Mouse (Mus musculus) forebrain, embryonic 13.5 days (tissue): ENCODE results near the gene Tysnd1. TPM values are rescaled to one million over a fixed set of nuclear protein-coding genes. Genes with fewer than 3 reads are reported as not detected.
A peak's percentile ranks its signal among the peaks of the same experiment; 100 is the strongest.

Experiments used
- ATAC-seq: fragments of 200-750 bp; cut with Nextera tagmentation; 2 replicates; pipeline ENCODE4 v1.8.0; 2017
- H3K27ac ChIP-seq: fragments of 300-500 bp; sonication (generic); 2 replicates; pipeline ENCODE4 v1.5.1; 2015; ENCODE audit warnings: inconsistent platforms, mild to moderate bottlenecking, moderate library complexity
- H3K27me3 ChIP-seq: fragments of 300-500 bp; sonication (generic); 2 replicates; pipeline ENCODE4 v1.6.1; 2015; ENCODE audit warnings: mild to moderate bottlenecking, inconsistent platforms
- H3K36me3 ChIP-seq: fragments of 300-500 bp; sonication (generic); 2 replicates; pipeline ENCODE4 v1.6.1; 2015; ENCODE audit warnings: mild to moderate bottlenecking, inconsistent platforms; ENCODE audit not compliant: poor library complexity, severe bottlenecking
- H3K4me1 ChIP-seq: fragments of 300-500 bp; sonication (generic); 2 replicates; pipeline ENCODE4 v1.6.1; 2015; ENCODE audit warnings: inconsistent platforms
- H3K4me2 ChIP-seq: fragments of 300-500 bp; sonication (generic); 2 replicates; pipeline ENCODE4 v1.6.1; 2015; ENCODE audit warnings: inconsistent platforms, mild to moderate bottlenecking, moderate library complexity
- H3K4me3 ChIP-seq: fragments of 300-500 bp; sonication (generic); 2 replicates; pipeline ENCODE4 v1.5.1; 2015; ENCODE audit warnings: mild to moderate bottlenecking, inconsistent platforms
- H3K9ac ChIP-seq: fragments of 300-500 bp; sonication (generic); 2 replicates; pipeline ENCODE4 v1.6.1; 2015; ENCODE audit warnings: mild to moderate bottlenecking, inconsistent platforms
- H3K9me3 ChIP-seq: fragments of 300-500 bp; sonication (generic); replicated peaks from 2 replicates; pipeline ENCODE4 v1.6.1; 2016; ENCODE audit warnings: inconsistent platforms
- WGBS: fragments of 180-500 bp; shearing (Covaris S2); methylation state at CpG from one replicate; pipeline ENCODE4 v1.1.7; 2015; 5-methylcytosine and 5-hydroxymethylcytosine counted together
- polyA plus RNA-seq: library from polyadenylated mRNA; unstranded; fragments of >200 nt; fragmentation: Nextera tagmentation; extraction: Ambion mirVana; gene quantifications from 2 replicates; pipeline ENCODE4 v1.2.1, GENCODE M21; 2015

Gene Tysnd1
- polyA plus RNA-seq, 1 experiment from 2014 or later = 18.4 TPM

DNA sequence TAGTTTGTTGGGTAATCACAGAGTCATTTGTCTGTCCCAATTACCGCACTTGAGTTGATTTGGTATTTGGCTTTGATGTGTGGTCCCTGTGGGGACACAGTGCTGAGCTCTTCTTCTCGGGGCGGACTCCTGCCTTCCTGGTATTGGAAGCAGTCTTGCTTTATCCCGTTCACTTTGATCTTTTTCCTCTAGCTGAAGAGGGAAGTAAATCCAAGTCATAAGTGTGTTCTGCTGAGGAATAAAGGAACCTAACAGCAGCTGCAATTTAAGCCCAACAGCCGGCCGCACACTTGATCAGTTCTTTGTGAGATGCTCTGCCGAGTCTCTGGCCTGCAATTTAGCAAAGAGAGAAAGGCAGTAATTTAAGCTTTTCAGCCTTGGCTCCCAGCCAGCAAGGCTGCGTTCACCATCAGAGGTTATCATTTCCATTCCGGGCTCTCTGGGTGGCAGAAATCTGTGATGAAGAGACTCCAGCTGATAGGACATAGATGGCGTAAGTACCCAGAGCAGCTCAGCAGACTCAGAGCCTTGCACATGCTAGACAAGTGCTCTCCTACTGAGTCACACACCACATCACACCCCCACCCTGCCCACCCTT lies 32.8 kb upstream of the Tysnd1 start:
- Histone ChIP-seq H3K4me3 (no peak overlapping the region), H3K36me3 (peaks cover 80% of the 10 kb centered on the region), H3K27ac (peak overlapping the region; percentile 86), H3K9me3 (no peaks in the 10 kb centered on the region), H3K27me3 (no peaks in the 10 kb centered on the region), H3K4me1 (peaks cover 15% of the 10 kb centered on the region), H3K9ac (peak overlapping the region; percentile 27; the same call in 1 of the 2 replicates), H3K4me2 (no peak overlapping the region)
- ATAC-seq = peak; percentile 88
- WGBS = 43% methylated on average over 10 of the region's 10 CpGs

DNA sequence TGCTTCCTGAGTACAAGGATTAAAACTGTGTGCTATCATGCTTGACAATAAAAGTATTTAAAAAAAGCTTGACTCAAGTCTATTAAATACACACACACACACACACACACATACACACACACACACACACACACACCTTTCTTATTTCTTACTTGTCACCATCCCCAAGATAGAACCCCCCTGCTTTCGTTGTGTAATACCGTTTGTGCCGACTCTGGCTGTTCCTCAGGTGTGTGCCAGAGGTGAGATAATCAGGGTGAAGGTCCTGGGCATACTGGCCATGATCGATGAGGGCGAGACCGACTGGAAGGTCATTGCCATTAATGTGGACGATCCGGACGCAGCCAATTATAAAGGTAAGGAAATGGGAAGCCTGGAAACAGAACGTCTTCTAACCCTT lies 30.2 kb upstream of the Tysnd1 start:
- 97% methylated on average over 10 of the region's 10 CpGs for WGBS
- H3K9me3 ChIP-seq = no peaks in the 10 kb centered on the region
- H3K27ac ChIP-seq = no peak overlapping the region
- H3K9ac ChIP-seq = no peak overlapping the region
- H3K27me3 ChIP-seq = no peaks in the 10 kb centered on the region
- H3K4me1 ChIP-seq = peaks cover 15% of the 10 kb centered on the region
- no peak for ATAC-seq
- H3K4me3 ChIP-seq = no peak overlapping the region
- peaks cover 91% of the 10 kb centered on the region for H3K36me3 ChIP-seq
- H3K4me2 ChIP-seq = no peak overlapping the region

DNA sequence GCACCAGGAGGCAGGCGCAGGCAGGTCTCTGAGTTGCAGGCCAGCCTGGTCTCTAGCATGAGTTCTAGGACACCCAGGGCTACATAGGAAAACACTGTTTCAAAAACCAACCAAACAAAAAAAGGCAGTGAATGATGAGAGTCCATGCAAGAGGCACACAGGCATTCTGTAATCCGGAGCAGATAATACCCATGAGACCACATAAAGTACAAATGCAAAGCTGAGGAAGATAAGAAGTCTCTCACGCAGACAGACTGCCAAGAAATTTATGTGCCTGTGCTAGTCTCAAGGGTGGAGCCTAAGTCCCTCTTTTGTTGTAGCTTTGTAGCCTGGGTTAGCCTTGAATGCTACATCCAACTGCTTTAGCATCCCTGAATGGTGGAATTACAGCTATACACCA lies 29.7 kb upstream of the Tysnd1 start:
- no peak overlapping the region for H3K4me2 ChIP-seq
- H3K27ac ChIP-seq = no peak overlapping the region
- no peak for ATAC-seq
- H3K4me3 ChIP-seq = no peak overlapping the region
- 99% methylated on average over 3 of the region's 3 CpGs for WGBS
- H3K27me3 ChIP-seq = no peaks in the 10 kb centered on the region
- H3K9ac ChIP-seq = no peak overlapping the region
- no peaks in the 10 kb centered on the region for H3K9me3 ChIP-seq
- peaks cover 15% of the 10 kb centered on the region for H3K4me1 ChIP-seq
- peaks cover 92% of the 10 kb centered on the region for H3K36me3 ChIP-seq

DNA sequence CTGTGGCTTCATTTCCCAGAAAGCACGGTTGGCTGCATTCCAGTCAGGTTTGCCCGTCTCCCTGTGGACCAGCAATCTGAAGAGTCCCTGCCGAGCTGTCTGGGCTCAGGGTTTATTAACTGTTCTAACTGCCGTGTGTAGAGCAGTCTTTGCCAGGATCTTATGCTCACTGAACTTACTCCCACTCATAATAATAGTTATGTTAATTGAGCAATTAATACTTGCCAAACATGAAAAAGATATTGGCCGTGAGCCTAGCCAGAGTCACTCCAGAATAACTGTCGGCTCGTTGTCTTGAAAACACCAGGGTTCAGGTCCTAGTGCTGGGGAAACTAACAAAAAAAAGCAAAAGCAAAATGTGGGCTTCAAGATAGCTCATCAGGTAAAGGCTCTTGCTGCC lies 26.0 kb upstream of the Tysnd1 start:
- Histone ChIP-seq H3K4me3 (no peak overlapping the region), H3K27me3 (no peaks in the 10 kb centered on the region), H3K27ac (no peak overlapping the region), H3K36me3 (peaks cover 93% of the 10 kb centered on the region), H3K9me3 (no peaks in the 10 kb centered on the region), H3K4me2 (no peak overlapping the region), H3K4me1 (no peaks in the 10 kb centered on the region), H3K9ac (no peak overlapping the region)
- no peak for ATAC-seq
- whole genome bisulfite sequencing = 53% methylated on average over 7 of the region's 7 CpGs

DNA sequence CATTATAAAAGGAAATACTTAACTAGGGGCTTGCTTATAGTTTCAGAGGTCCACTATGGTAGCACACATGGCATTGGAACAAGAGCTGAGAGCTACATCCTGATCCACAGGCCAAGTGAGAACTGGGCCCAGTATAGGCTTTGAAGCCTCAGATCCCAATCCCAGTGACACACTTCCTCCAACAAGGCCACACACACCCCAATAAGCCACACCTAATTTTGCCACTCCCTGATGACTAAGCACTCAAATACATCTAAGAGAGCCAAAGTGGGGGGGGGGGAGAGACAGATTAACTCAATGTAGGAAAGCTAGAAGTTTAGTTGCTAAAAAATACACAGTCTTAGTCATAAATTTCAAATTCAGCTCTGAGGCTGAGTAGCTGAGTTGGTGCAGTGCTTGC lies 25.4 kb upstream of the Tysnd1 start:
- Histone ChIP-seq H3K4me2 (no peak overlapping the region), H3K27ac (no peak overlapping the region), H3K9ac (no peak overlapping the region), H3K36me3 (peaks cover 93% of the 10 kb centered on the region), H3K27me3 (no peaks in the 10 kb centered on the region), H3K4me3 (no peak overlapping the region), H3K4me1 (no peaks in the 10 kb centered on the region), H3K9me3 (no peaks in the 10 kb centered on the region)
- no peak for ATAC-seq

DNA sequence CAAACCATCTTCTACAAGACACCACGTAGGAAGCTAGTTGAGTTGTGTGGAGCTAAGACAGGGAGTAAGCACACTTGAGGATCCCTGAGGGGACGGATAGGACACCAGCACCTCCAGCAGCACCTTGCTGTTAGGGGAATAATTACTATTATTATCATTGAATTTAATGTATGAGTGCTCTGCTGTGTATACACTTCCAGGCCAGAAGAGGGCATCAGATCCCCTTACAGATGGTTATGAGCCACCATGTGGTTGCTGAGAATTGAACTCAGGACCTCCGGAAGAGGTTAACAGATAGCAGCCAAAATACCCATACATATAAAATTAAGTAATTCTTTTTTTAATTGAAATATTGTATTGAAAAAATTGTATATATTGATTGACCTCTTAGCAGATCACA lies 24.6 kb upstream of the Tysnd1 start:
- Histone ChIP-seq H3K4me3 (no peak overlapping the region), H3K9ac (no peak overlapping the region), H3K4me2 (no peak overlapping the region), H3K9me3 (no peaks in the 10 kb centered on the region), H3K4me1 (no peaks in the 10 kb centered on the region), H3K36me3 (peaks cover 91% of the 10 kb centered on the region), H3K27ac (no peak overlapping the region), H3K27me3 (no peaks in the 10 kb centered on the region)
- ATAC-seq = no peak
- 94% methylated on average over 3 of the region's 3 CpGs for WGBS

DNA sequence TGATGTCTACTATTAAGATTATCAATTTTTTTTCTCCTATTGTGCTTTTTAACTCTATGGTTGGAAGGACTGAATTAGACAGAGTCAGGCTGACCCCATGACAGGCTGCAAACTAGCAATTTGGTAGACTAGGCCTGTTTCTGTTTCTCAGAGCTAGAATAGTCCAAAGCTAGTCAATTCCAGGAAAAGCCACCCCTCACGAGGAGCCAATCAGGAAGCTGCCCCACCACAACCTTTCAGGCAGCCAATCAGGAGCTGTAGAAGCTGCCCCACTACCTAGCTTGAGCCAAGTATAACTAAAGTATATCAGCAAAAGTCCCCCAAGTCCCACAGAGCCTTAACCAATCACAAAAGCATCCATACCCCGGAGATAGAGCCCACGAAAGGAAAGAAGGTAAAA lies 19.4 kb upstream of the Tysnd1 start:
- no peak for ATAC-seq
- H3K4me2 ChIP-seq = no peak overlapping the region
- no peak overlapping the region for H3K27ac ChIP-seq
- no peaks in the 10 kb centered on the region for H3K27me3 ChIP-seq
- H3K9ac ChIP-seq = no peak overlapping the region
- WGBS = 80% methylated on average over 3 of the region's 3 CpGs
- H3K4me3 ChIP-seq = no peak overlapping the region
- peaks cover 48% of the 10 kb centered on the region for H3K36me3 ChIP-seq
- peaks cover 6% of the 10 kb centered on the region for H3K4me1 ChIP-seq
- no peaks in the 10 kb centered on the region for H3K9me3 ChIP-seq

DNA sequence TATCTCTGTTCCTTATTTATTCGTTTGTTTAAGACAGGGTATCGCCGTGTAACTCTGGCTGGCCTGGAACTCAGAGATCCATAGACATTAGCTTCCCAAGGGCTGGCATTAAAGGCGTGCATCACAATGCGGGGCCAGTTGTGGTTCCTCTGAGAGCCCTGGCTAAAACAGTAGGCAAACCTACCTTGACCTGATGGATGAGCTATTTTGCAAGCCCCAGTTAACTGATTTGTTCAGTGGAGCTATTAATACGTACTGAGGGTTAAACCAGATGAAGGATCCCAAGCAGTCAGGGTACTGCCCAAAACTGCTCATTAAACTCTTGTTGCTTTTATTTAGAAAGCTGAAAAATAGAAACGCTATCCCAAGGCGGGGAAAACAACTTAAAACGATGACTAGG lies 15.8 kb upstream of the Tysnd1 start:
- H3K27ac ChIP-seq = peak overlapping the region; percentile 31; the same call in 1 of the 2 replicates
- H3K4me2 ChIP-seq = peak overlapping the region; percentile 76
- H3K27me3 ChIP-seq = no peaks in the 10 kb centered on the region
- H3K9ac ChIP-seq = peak overlapping the region; percentile 64
- WGBS = 36% methylated on average over 9 of the region's 9 CpGs
- ATAC-seq = peak; percentile 4; the same call in 1 of the 2 replicates
- peaks cover 16% of the 10 kb centered on the region for H3K36me3 ChIP-seq
- peaks cover 19% of the 10 kb centered on the region for H3K4me1 ChIP-seq
- peak overlapping the region; percentile 69 for H3K4me3 ChIP-seq
- H3K9me3 ChIP-seq = no peaks in the 10 kb centered on the region

DNA sequence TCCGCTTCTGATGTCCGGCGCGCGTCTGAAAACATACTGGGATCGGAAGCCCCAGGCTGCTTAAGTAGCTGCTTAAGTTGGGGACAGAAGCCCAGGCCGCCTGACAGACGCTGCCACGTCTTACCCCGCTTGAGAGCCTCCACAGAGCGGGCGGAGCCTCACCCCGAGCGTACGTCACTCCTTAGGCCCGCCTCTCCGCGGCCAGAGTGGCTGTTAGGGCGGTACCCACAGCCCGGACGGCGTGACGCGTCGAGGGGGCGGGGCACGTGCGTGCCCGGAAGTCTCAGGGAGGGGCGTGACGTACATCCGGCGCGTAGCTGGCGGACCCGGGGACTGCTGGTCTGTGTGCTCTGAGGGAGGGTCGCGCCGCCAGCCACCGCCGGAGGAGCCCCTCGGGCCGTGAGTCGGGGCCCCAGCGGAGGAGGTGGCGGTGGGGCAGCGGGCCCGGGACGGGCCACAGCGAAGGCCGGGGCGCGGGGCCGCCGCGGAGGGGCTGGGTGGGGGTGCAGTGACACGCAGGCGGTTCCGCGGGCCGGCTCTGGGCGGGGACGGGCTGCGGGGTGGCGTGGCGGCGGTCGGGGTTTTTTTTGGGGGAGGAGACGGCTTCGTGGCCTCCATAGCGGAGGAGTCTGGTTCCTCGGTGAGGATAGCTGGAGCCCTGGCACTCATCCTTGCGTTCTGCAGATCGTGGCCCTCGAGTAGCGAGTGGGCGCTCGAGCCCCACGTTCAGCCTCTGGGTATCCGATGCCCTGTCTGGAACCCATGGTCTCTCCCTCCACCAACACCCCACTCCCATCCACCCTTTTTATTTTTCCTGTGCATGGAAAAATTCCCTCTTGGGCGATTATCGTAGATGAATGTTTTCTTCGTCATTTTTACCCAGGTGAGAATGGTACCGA lies 15.1 kb upstream of the Tysnd1 start, which contains the start of gene Sar1a:
TSS of gene Sar1a (plus strand) at position 285 of the 899 bp plus-strand sequence.
- under 1% methylated on average over 72 of the region's 84 CpGs for WGBS
- H3K27ac ChIP-seq = peak within 1 kb of the TSS; percentile 37
- peak within 1 kb of the TSS; percentile 76 for H3K4me2 ChIP-seq

DNA sequence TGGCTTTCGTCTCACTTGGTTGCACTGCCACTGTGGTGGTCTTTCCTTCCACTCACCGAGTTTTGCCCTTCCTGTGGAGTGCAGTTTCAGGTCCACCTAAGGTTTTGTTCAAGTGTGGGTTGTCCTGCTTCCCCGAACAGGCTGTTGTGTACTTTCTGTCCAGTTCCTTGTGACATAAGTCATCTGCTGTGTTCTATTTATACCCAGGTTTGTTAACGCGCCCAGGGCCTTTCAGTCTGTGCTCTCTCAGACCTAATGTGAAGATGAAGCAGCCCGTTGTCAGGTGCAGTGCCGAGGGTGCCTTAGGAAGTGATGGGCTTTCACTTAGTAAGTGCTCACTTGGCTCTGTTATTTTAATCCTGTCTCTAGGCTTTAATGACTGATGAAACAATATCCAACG lies 5.9 kb upstream of the Tysnd1 start:
- H3K4me1 ChIP-seq = no peaks in the 10 kb centered on the region
- H3K36me3 ChIP-seq = peaks cover 86% of the 10 kb centered on the region
- ATAC-seq = no peak
- no peak overlapping the region for H3K4me3 ChIP-seq
- no peaks in the 10 kb centered on the region for H3K27me3 ChIP-seq
- WGBS = 89% methylated on average over 8 of the region's 8 CpGs
- H3K9me3 ChIP-seq = no peaks in the 10 kb centered on the region
- no peak overlapping the region for H3K9ac ChIP-seq
- no peak overlapping the region for H3K4me2 ChIP-seq
- no peak overlapping the region for H3K27ac ChIP-seq

More for the DNA sequence above, 15.1 kb upstream of the Tysnd1 start, which contains the start of gene Sar1a:
- peak within 1 kb of the TSS; percentile 69 for H3K4me3 ChIP-seq
- H3K9ac ChIP-seq = peak within 1 kb of the TSS; percentile 83
- H3K9me3 ChIP-seq = no peaks in the 10 kb centered on the region
- peaks cover 19% of the 10 kb centered on the region for H3K4me1 ChIP-seq
- H3K27me3 ChIP-seq = no peaks in the 10 kb centered on the region
- peak; percentile 100 for ATAC-seq
- H3K36me3 ChIP-seq = peaks cover 16% of the 10 kb centered on the region

DNA sequence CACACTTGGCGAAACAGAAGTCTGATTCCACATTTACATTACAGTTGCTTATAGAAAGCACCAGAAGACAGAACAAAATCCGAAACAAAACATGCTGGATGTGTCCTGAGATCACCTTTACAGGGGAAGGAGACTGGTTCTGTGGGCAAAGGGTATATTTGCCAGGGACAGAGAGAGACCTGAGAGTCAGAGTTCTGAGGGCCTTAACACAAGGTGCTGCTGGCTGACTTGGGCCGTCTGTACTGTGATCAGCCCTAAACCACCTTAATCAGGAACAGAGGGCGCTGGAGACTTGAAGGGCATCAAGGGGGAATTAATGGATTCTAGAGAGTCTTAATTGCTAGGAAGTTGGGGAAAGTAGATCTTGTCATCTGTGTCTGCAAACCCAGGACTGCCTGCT lies 1.8 kb upstream of the Tysnd1 start:
- 83% methylated on average over 4 of the region's 4 CpGs for WGBS
- no peaks in the 10 kb centered on the region for H3K27me3 ChIP-seq
- no peak for ATAC-seq
- no peak overlapping the region for H3K4me2 ChIP-seq
- H3K4me1 ChIP-seq = peaks cover 23% of the 10 kb centered on the region
- H3K27ac ChIP-seq = no peak overlapping the region
- no peak overlapping the region for H3K9ac ChIP-seq
- peaks cover 51% of the 10 kb centered on the region for H3K36me3 ChIP-seq
- H3K9me3 ChIP-seq = no peaks in the 10 kb centered on the region
- no peak overlapping the region for H3K4me3 ChIP-seq
